ENCODE assay signal across 8 mouse cellular contexts in the genomic region with DNA sequence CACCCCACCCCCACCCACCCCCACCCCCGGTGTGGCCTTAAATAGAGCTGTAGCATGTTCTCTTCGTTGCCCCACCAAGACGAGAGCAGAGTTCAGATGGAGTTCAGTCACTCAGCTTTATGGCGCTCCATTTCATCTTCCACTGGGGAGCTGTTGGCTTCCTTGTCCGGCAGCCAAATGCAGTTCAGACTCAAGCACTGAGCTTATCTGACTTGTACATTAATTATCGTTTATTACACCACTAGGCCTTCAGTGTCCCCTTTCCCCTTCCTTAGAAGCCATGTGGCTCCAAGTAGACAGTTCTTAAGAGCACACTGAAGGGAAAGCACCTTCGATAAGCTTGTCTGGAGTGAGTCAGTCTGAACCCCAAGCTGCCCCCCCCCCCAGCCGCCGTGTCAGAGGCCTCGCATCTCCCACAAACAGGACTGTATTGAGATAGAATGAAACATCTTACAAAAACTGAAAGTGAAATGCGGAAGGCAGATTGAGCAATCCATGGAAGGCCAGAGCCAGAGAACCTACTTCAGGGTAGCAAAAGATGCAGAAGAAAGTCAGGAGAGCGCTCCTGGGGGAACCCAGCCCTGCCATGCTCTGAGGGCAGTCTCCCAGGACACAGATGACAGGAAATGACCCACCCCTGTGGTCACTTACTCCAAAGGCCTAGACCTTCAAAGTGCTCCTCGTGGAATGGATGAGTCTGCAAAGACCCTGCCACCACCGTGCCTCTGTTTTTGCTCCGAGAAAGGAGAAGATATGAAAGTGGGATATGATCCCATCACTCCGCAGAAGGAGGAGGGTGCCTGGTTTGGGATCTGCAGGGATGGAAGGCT. TPM values are rescaled to one million over a fixed set of nuclear protein-coding genes. Genes with fewer than 3 reads are reported as not detected.
A peak's percentile ranks its signal among the peaks of the same experiment; 100 is the strongest.
DNase-seq lines count a peak whose midpoint lies in the region; ATAC-seq lines count a peak whose summit lies in the region.

Gene Tnfsf13b, plus strand, starts transcription at position 312 of the 830 bp plus-strand sequence.

- no peak within 1 kb of the TSS for H3K9ac ChIP-seq in embryonic facial prominence, embryonic 15.5 days
- H3K9ac ChIP-seq in hindbrain, embryonic 15.5 days: peak within 1 kb of the TSS; percentile 41
- no peak within 1 kb of the TSS for H3K9ac ChIP-seq in liver, embryonic 12.5 days

- H3K27me3 ChIP-seq in embryonic facial prominence, embryonic 15.5 days: peaks cover 12% of the 10 kb centered on the region
- H3K27me3 ChIP-seq in hindbrain, embryonic 15.5 days: no peaks in the 10 kb centered on the region
- peaks cover 27% of the 10 kb centered on the region for H3K27me3 ChIP-seq in liver, embryonic 12.5 days (replicated peaks)

- WGBS in embryonic facial prominence, embryonic 15.5 days: 68% methylated on average over 16 of the region's 16 CpGs
- WGBS in hindbrain, embryonic 15.5 days: 73% methylated on average over 16 of the region's 16 CpGs
- WGBS in liver, embryonic 12.5 days (ENCODE audit: insufficient replicate concordance): 59% methylated on average over 16 of the region's 16 CpGs

- intact Hi-C loops in left cerebral cortex, postnatal 14 days (cut with DNase I): no loop called here

- H3K4me1 ChIP-seq in embryonic facial prominence, embryonic 15.5 days: peaks cover 9% of the 10 kb centered on the region
- H3K4me1 ChIP-seq in hindbrain, embryonic 15.5 days (replicated peaks): peaks cover 10% of the 10 kb centered on the region
- H3K4me1 ChIP-seq in liver, embryonic 12.5 days: no peaks in the 10 kb centered on the region

- peak; percentile 4 for DNase-seq in left cerebral cortex, adult 11 months (ENCODE audit: low spot score)
- DNase-seq in left cerebral cortex, postnatal 14 days (ENCODE audit: low spot score in 2 of 2): no peak
- DNase-seq in thymus, postnatal 4 days: no peak
- DNase-seq in B cell, adult 2 months: no peak

- peak within 1 kb of the TSS; percentile 34 for H3K4me3 ChIP-seq in embryonic facial prominence, embryonic 15.5 days (replicated peaks)
- H3K4me3 ChIP-seq in hindbrain, embryonic 15.5 days: peak within 1 kb of the TSS; percentile 43
- peak within 1 kb of the TSS; percentile 26 for H3K4me3 ChIP-seq in liver, embryonic 12.5 days

- peak within 1 kb of the TSS; percentile 53 for H3K4me2 ChIP-seq in embryonic facial prominence, embryonic 15.5 days (replicated peaks)
- H3K4me2 ChIP-seq in hindbrain, embryonic 15.5 days: peak within 1 kb of the TSS; percentile 69
- H3K4me2 ChIP-seq in liver, embryonic 12.5 days: peak within 1 kb of the TSS; percentile 55

- H3K27ac ChIP-seq in embryonic facial prominence, embryonic 15.5 days (replicated peaks): no peak within 1 kb of the TSS
- no peak within 1 kb of the TSS for H3K27ac ChIP-seq in hindbrain, embryonic 15.5 days (replicated peaks)
- no peak within 1 kb of the TSS for H3K27ac ChIP-seq in liver, embryonic 12.5 days

- ATAC-seq in embryonic facial prominence, embryonic 15.5 days (ENCODE audit: insufficient number of reproducible peaks, low FRiP score, low TSS enrichment, low read depth): no peak; the same call in 1 of the 2 replicates
- no peak for ATAC-seq in hindbrain, embryonic 15.5 days (ENCODE audit: low FRiP score, low read depth)
- no peak for ATAC-seq in liver, embryonic 12.5 days
- peak; percentile 71 for ATAC-seq in monocyte, adult 5-6 weeks (replicated peaks; ENCODE audit: insufficient number of reproducible peaks, low FRiP score, low TSS enrichment, poor library complexity, severe bottlenecking)

- H3K9me3 ChIP-seq in embryonic facial prominence, embryonic 15.5 days (replicated peaks): no peaks in the 10 kb centered on the region
- no peaks in the 10 kb centered on the region for H3K9me3 ChIP-seq in hindbrain, embryonic 15.5 days
- H3K9me3 ChIP-seq in liver, embryonic 12.5 days (replicated peaks): no peaks in the 10 kb centered on the region

- no peaks in the 10 kb centered on the region for H3K36me3 ChIP-seq in embryonic facial prominence, embryonic 15.5 days
- no peaks in the 10 kb centered on the region for H3K36me3 ChIP-seq in hindbrain, embryonic 15.5 days
- H3K36me3 ChIP-seq in liver, embryonic 12.5 days: no peaks in the 10 kb centered on the region

RNA-seq across cellular contexts. Expression of gene Tnfsf13b, which starts in this region (rescaled TPM):
- total RNA-seq in left cerebral cortex, postnatal 14 days (2021): 1 to 10 TPM; 3.2 to 3.9 TPM
- polyA plus RNA-seq in embryonic facial prominence, embryonic 15.5 days (2015; fragmentation: Nextera tagmentation; extraction: Ambion mirVana): 0.22 TPM in 1 of 2 replicates, not detected in the other
- 0.42 and 0.86 TPM in 2 replicates for polyA plus RNA-seq in hindbrain, embryonic 15.5 days (2015; fragmentation: Nextera tagmentation; extraction: Ambion mirVana)
- polyA plus RNA-seq in liver, embryonic 12.5 days (2016; fragmentation: Nextera tagmentation; extraction: Ambion mirVana): 0.06 and 0.15 TPM in 2 replicates
- total RNA-seq in monocyte, adult 5-6 weeks (2017): 6.1 to 13.5 TPM (median 13.0 TPM) in 3 replicates
